Mouse (Mus musculus): Measurements from ENCODE around the gene Mif4gd.

DNA sequence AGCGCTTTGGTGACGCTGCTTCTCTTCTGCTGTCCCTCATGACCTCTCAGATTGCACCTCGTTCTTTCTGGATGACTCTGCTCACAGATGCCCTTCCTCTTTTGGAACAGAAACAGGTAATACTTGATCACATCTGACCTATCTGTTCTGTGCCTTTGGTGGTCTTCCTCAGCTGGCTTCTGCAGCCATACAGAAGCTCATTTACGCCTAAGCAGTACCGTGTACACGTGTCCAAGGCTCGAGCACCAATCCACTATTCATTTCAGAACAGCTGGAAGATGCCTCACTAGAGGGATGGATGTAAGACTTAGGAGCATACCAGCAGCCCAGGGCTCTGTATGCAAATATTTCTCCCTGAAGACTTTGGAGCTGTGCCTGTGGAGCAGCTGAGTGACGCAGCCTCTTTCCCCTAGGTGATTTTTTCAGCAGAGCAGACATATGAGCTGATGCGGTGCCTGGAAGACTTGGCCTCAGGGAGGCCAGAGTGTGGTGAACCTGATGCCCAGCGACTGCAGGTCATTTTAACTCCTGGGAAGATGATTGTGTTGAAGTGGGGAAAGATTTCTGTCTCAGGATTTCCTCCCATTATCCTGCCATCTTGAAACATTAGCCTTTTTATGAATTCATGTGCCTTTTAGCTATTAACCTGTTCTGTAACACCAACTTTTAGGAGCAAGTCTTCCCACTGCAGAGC is 29.7 kb downstream of the Mif4gd start:
- TF ChIP-seq POLR2A (IDR thresholded peaks at IDR 0.05; ENCODE audit: insufficient read depth, low read depth, low read length) (no peak), EP300 (IDR thresholded peaks at IDR 0.05; ENCODE audit: insufficient read depth, low read depth, low read length) (no peak), CTCF (IDR thresholded peaks at IDR 0.05) (no peak)
